Mouse (Mus musculus): ENCODE data around the gene Fgr.

- no peak for TF ChIP-seq POLR2A (IDR thresholded peaks at IDR 0.05; ENCODE audit: control insufficient read depth, extremely low read depth, insufficient read depth, low read length, poor library complexity)
- TF ChIP-seq CTCF (IDR thresholded peaks at IDR 0.05; ENCODE audit: borderline replicate concordance, control insufficient read depth, extremely low read depth, insufficient read depth, low read length, poor library complexity): no peak
These were observed 12.8 kb upstream of the Fgr start for GRCm38 (mm10) chr4:132960864-132961639.

All from thymus, adult 2 months (tissue).